Mouse (Mus musculus) heart, embryonic 11.5 days (tissue): ENCODE data around the gene Esf1. TPM values are rescaled to one million over a fixed set of nuclear protein-coding genes. Genes with fewer than 3 reads are reported as not detected.
"Not testable (repeated sequence)": the region's sequence is repeated elsewhere in the genome, so short reads cannot be mapped to it uniquely, and the experiment has no call there.

ENCODE experiments used
- ATAC-seq: fragments of 200-750 bp; cut with Nextera tagmentation; replicated peaks from 2 replicates; pipeline ENCODE4 v1.8.0; 2017; ENCODE audit warnings: moderate library complexity; ENCODE audit not compliant: insufficient number of reproducible peaks, low FRiP score, low TSS enrichment
- H3K27ac ChIP-seq: fragments of 300-500 bp; sonication (generic); 2 replicates; pipeline ENCODE4 v1.5.1; 2014; ENCODE audit warnings: mild to moderate bottlenecking, low read depth, low read length
- H3K27me3 ChIP-seq: fragments of 300-500 bp; sonication (generic); 2 replicates; pipeline ENCODE4 v1.6.1; 2014; ENCODE audit warnings: mild to moderate bottlenecking, low read length, mixed read lengths; ENCODE audit not compliant: control insufficient read depth, insufficient read depth
- H3K36me3 ChIP-seq: fragments of 300-500 bp; sonication (generic); 2 replicates; pipeline ENCODE4 v1.6.1; 2014; ENCODE audit warnings: mild to moderate bottlenecking, low read length, moderate library complexity, mixed read lengths; ENCODE audit not compliant: control insufficient read depth, insufficient read depth
- H3K4me1 ChIP-seq: fragments of 300-500 bp; sonication (generic); 2 replicates; pipeline ENCODE4 v1.6.1; 2014; ENCODE audit warnings: low read length; ENCODE audit not compliant: control insufficient read depth, insufficient read depth
- H3K4me2 ChIP-seq: fragments of 300-500 bp; sonication (generic); 2 replicates; pipeline ENCODE4 v1.6.1; 2014; ENCODE audit warnings: mild to moderate bottlenecking, moderate library complexity
- H3K4me3 ChIP-seq: fragments of 300-500 bp; sonication (generic); 2 replicates; pipeline ENCODE4 v1.5.1; 2014; ENCODE audit warnings: low read depth, low read length
- H3K9ac ChIP-seq: fragments of 300-500 bp; sonication (generic); 2 replicates; pipeline ENCODE4 v1.6.1; 2014; ENCODE audit warnings: mild to moderate bottlenecking, low read depth, low read length, moderate library complexity
- H3K9me3 ChIP-seq: fragments of 300-500 bp; sonication (generic); replicated peaks from 2 replicates; pipeline ENCODE4 v1.6.1; 2016; ENCODE audit warnings: low read length; ENCODE audit not compliant: control insufficient read depth
- WGBS: fragments of 180-500 bp; shearing (Covaris S2); extraction: QIAGEN DNeasy Blood & Tissue Kit; methylation state at CpG from one replicate; pipeline ENCODE4 v1.1.7; 2014; ENCODE audit not compliant: insufficient replicate concordance; 5-methylcytosine and 5-hydroxymethylcytosine counted together
- polyA plus RNA-seq: library from polyadenylated mRNA; unstranded; fragments of >200 nt; fragmentation: Nextera tagmentation; extraction: Ambion mirVana; gene quantifications from 2 replicates; pipeline ENCODE4 v1.2.1, GENCODE M21; 2014

Gene Esf1
- polyA plus RNA-seq, 1 experiment from 2014 or later, result 20.7 TPM

- H3K27ac ChIP-seq, result peak overlapping the region; percentile 88
- H3K4me1 ChIP-seq, result peaks cover 3% of the 10 kb centered on the region
- peak overlapping the region; percentile 97 for H3K4me3 ChIP-seq
These were observed 614 bp upstream of the Esf1 start for GRCm38 (mm10) chr2:140170803-140171553.

GRCm38 (mm10) chr2:140169057-140169456 is 1.3 kb downstream of the Esf1 start:
- peaks cover 3% of the 10 kb centered on the region; the same call in 1 of the 2 replicates for H3K36me3 ChIP-seq
- no peaks in the 10 kb centered on the region for H3K27me3 ChIP-seq
- peaks cover 3% of the 10 kb centered on the region for H3K4me1 ChIP-seq
- 79% methylated on average over 1 of the region's 1 CpGs for WGBS
- no peaks in the 10 kb centered on the region for H3K9me3 ChIP-seq
- no peak for ATAC-seq
- no peak overlapping the region for H3K27ac ChIP-seq
- no peak overlapping the region for H3K4me2 ChIP-seq
- no peak overlapping the region for H3K4me3 ChIP-seq
- no peak overlapping the region for H3K9ac ChIP-seq

More at GRCm38 (mm10) chr2:140170803-140171553, 614 bp upstream of the Esf1 start:
- ATAC-seq, result peak; percentile 84
- Histone ChIP-seq H3K9me3 (no peaks in the 10 kb centered on the region), H3K4me2 (peak overlapping the region; percentile 70), H3K27me3 (no peaks in the 10 kb centered on the region), H3K36me3 (peaks cover 3% of the 10 kb centered on the region; the same call in 1 of the 2 replicates), H3K9ac (peak overlapping the region; percentile 95)
- WGBS, result 6% methylated on average over 28 of the region's 28 CpGs

- H3K27me3 ChIP-seq, result no peaks in the 10 kb centered on the region
- no peaks in the 10 kb centered on the region for H3K9me3 ChIP-seq
- no peak for ATAC-seq
- H3K4me2 ChIP-seq, result no peak overlapping the region
- H3K4me1 ChIP-seq, result no peaks in the 10 kb centered on the region
- H3K27ac ChIP-seq, result no peak overlapping the region
- H3K9ac ChIP-seq, result no peak overlapping the region
- H3K36me3 ChIP-seq, result peaks cover 7% of the 10 kb centered on the region; the same call in 1 of the 2 replicates
- 92% methylated on average over 5 of the region's 5 CpGs for WGBS
- H3K4me3 ChIP-seq, result no peak overlapping the region
These were observed 7.0 kb downstream of the Esf1 start for GRCm38 (mm10) chr2:140163351-140163854.

GRCm38 (mm10) chr2:140159186-140159730 is 11.1 kb downstream of the Esf1 start:
- ATAC-seq, result no peak
- no peaks in the 10 kb centered on the region for H3K27me3 ChIP-seq
- no peak overlapping the region for H3K27ac ChIP-seq
- WGBS, result 74% methylated on average over 3 of the region's 3 CpGs
- no peaks in the 10 kb centered on the region for H3K9me3 ChIP-seq
- peaks cover 12% of the 10 kb centered on the region for H3K36me3 ChIP-seq
- H3K4me3 ChIP-seq, result no peak overlapping the region
- H3K9ac ChIP-seq, result no peak overlapping the region
- H3K4me1 ChIP-seq, result no peaks in the 10 kb centered on the region
- H3K4me2 ChIP-seq, result no peak overlapping the region

GRCm38 (mm10) chr2:140151743-140152142 is 18.6 kb downstream of the Esf1 start, which contains the start of gene Gm17374:
Gene Gm17374 (plus strand): TSS chr2:140152043.
- H3K4me1 ChIP-seq, H3K9ac ChIP-seq, H3K36me3 ChIP-seq, H3K9me3 ChIP-seq, H3K27ac ChIP-seq, H3K4me3 ChIP-seq, H3K4me2 ChIP-seq, H3K27me3 ChIP-seq, ATAC-seq: not testable (repeated sequence)
- 91% methylated on average over 4 of the region's 4 CpGs for WGBS

- H3K9ac ChIP-seq, result no peak overlapping the region
- peaks cover 21% of the 10 kb centered on the region for H3K36me3 ChIP-seq
- WGBS, result 84% methylated on average over 2 of the region's 2 CpGs
- no peak overlapping the region for H3K27ac ChIP-seq
- ATAC-seq, result no peak
- no peaks in the 10 kb centered on the region for H3K9me3 ChIP-seq
- H3K4me3 ChIP-seq, result no peak overlapping the region
- H3K27me3 ChIP-seq, result no peaks in the 10 kb centered on the region
- no peak overlapping the region for H3K4me2 ChIP-seq
- H3K4me1 ChIP-seq, result no peaks in the 10 kb centered on the region
These were observed 44.8 kb downstream of the Esf1 start for GRCm38 (mm10) chr2:140125516-140125915.

GRCm38 (mm10) chr2:140113851-140114250 is 56.5 kb downstream of the Esf1 start:
- ATAC-seq, result no peak
- H3K27ac ChIP-seq, result no peak overlapping the region
- H3K4me2 ChIP-seq, result no peak overlapping the region
- H3K9ac ChIP-seq, result no peak overlapping the region
- WGBS, result 80% methylated on average over 8 of the region's 8 CpGs
- H3K27me3 ChIP-seq, result no peaks in the 10 kb centered on the region
- H3K4me3 ChIP-seq, result no peak overlapping the region
- no peaks in the 10 kb centered on the region for H3K4me1 ChIP-seq
- no peaks in the 10 kb centered on the region; the same call in 1 of the 2 replicates for H3K9me3 ChIP-seq
- no peaks in the 10 kb centered on the region for H3K36me3 ChIP-seq

GRCm38 (mm10) chr2:140108945-140109344 is 61.4 kb downstream of the Esf1 start:
- Histone ChIP-seq H3K27ac (no peak overlapping the region), H3K9me3 (no peaks in the 10 kb centered on the region), H3K9ac (no peak overlapping the region), H3K4me3 (no peak overlapping the region), H3K36me3 (no peaks in the 10 kb centered on the region), H3K4me1 (no peaks in the 10 kb centered on the region), H3K27me3 (no peaks in the 10 kb centered on the region), H3K4me2 (no peak overlapping the region)
- WGBS, result 36% methylated on average over 1 of the region's 1 CpGs
- ATAC-seq, result no peak; the same call in 1 of the 2 replicates
